8 mouse cellular contexts compared by ENCODE assay signal in genomic region chr12:80001794-80002193, GRCm38 (mm10).
DNase-seq lines count a peak whose midpoint lies in the region; ATAC-seq lines count a peak whose summit lies in the region.

No protein-coding gene starts in this region.

- no peak overlapping the region for H3K4me2 ChIP-seq in midbrain, embryonic 13.5 days (replicated peaks)
- H3K4me2 ChIP-seq in heart, embryonic 13.5 days = no peak overlapping the region

- peaks cover 13% of the 10 kb centered on the region for H3K4me1 ChIP-seq in midbrain, embryonic 10.5 days
- 0 out of 2 replicates have a peak, but pooled peaks cover 2% of the 10 kb centered on the region for H3K4me1 ChIP-seq in midbrain, embryonic 13.5 days (replicated peaks)
- peaks cover 58% of the 10 kb centered on the region for H3K4me1 ChIP-seq in heart, embryonic 13.5 days

- no peaks in the 10 kb centered on the region for H3K27me3 ChIP-seq in midbrain, embryonic 10.5 days (ENCODE audit: low read depth, poor library complexity, severe bottlenecking)
- no peaks in the 10 kb centered on the region for H3K27me3 ChIP-seq in midbrain, embryonic 13.5 days
- H3K27me3 ChIP-seq in heart, embryonic 13.5 days (replicated peaks) = no peaks in the 10 kb centered on the region

- ATAC-seq in midbrain, embryonic 13.5 days = no peak
- no peak for ATAC-seq in heart, embryonic 13.5 days (ENCODE audit: extremely low read depth, insufficient number of reproducible peaks, low FRiP score, low TSS enrichment)
- ATAC-seq in neutrophil, adult 5-6 weeks (ENCODE audit: extremely low read depth, insufficient number of reproducible peaks, low FRiP score, poor library complexity, severe bottlenecking) = peak; percentile 50; the same call in 1 of the 2 replicates

- H3K36me3 ChIP-seq in midbrain, embryonic 10.5 days = no peaks in the 10 kb centered on the region
- no peaks in the 10 kb centered on the region for H3K36me3 ChIP-seq in midbrain, embryonic 13.5 days
- H3K36me3 ChIP-seq in heart, embryonic 13.5 days = no peaks in the 10 kb centered on the region

- H3K4me3 ChIP-seq in midbrain, embryonic 10.5 days = no peak overlapping the region
- no peak overlapping the region for H3K4me3 ChIP-seq in midbrain, embryonic 13.5 days (replicated peaks)
- no peak overlapping the region for H3K4me3 ChIP-seq in heart, embryonic 13.5 days

- H3K9me3 ChIP-seq in midbrain, embryonic 10.5 days (replicated peaks) = no peaks in the 10 kb centered on the region
- no peaks in the 10 kb centered on the region for H3K9me3 ChIP-seq in midbrain, embryonic 13.5 days
- H3K9me3 ChIP-seq in heart, embryonic 13.5 days = no peaks in the 10 kb centered on the region

- H3K27ac ChIP-seq in midbrain, embryonic 10.5 days (replicated peaks) = peak overlapping the region; percentile 69; the same call in 1 of the 2 replicates
- H3K27ac ChIP-seq in midbrain, embryonic 13.5 days = no peak overlapping the region
- peak overlapping the region; percentile 34; the same call in 1 of the 2 replicates for H3K27ac ChIP-seq in heart, embryonic 13.5 days (replicated peaks)

- H3K9ac ChIP-seq in midbrain, embryonic 13.5 days (replicated peaks) = no peak overlapping the region
- H3K9ac ChIP-seq in heart, embryonic 13.5 days = no peak overlapping the region

- no peak for DNase-seq in midbrain, embryonic 10.5 days (ENCODE audit: low spot score)
- DNase-seq in kidney, postnatal 14 days = peak; percentile 80
- DNase-seq in cerebellum, adult 11 months = no peak
- DNase-seq in right cerebral cortex, postnatal 14 days = no peak
- no peak for DNase-seq in layer of hippocampus, adult 9-11 months

- WGBS in midbrain, embryonic 10.5 days = 74% methylated on average over 2 of the region's 2 CpGs
- 79% methylated on average over 2 of the region's 2 CpGs for WGBS in midbrain, embryonic 13.5 days
- WGBS in heart, embryonic 13.5 days = 66% methylated on average over 2 of the region's 2 CpGs
